Mouse (Mus musculus): Measurements from ENCODE around the gene Kat5. TPM values are rescaled to one million over a fixed set of nuclear protein-coding genes. Genes with fewer than 3 reads are reported as not detected.

Kat5 gene
- 41.5 and 87.3 TPM in 2 replicates for polyA plus RNA-seq (2011; ENCODE audit: insufficient read depth, insufficient read length, low replicate concordance, missing spikeins)

- H3K4me1 ChIP-seq (ENCODE audit: control insufficient read depth, insufficient read depth, low read length): peaks cover 2% of the 10 kb centered on the region; the same call in 1 of the 2 replicates
- peak within 1 kb of the TSS; percentile 81 for H3K27ac ChIP-seq (ENCODE audit: control insufficient read depth, insufficient read depth, low read depth, low read length, poor library complexity)
- H3K4me3 ChIP-seq (replicated peaks; ENCODE audit: control insufficient read depth, low read depth, low read length): peak within 1 kb of the TSS; percentile 75
- TF ChIP-seq CTCF (IDR thresholded peaks at IDR 0.05; ENCODE audit: control insufficient read depth, insufficient read depth, low read length): no peak
- TF ChIP-seq POLR2A (IDR thresholded peaks at IDR 0.05; ENCODE audit: borderline replicate concordance, control insufficient read depth, low read depth, low read length): peak; percentile 57; the same call in 1 of the 2 replicates
- 2% methylated on average over 55 of the region's 55 CpGs for WGBS
Measured at GRCm38 (mm10) chr19:5609547-5610404, at the start of gene Kat5. TSS of gene Kat5 (minus strand) at chr19:5610237.

GRCm38 (mm10) chr19:5654720-5655298 is 44.8 kb upstream of the Kat5 start:
- Histone ChIP-seq H3K27ac (ENCODE audit: control insufficient read depth, insufficient read depth, low read depth, low read length, poor library complexity) (no peak overlapping the region; the same call in 1 of the 2 replicates), H3K4me1 (ENCODE audit: control insufficient read depth, insufficient read depth, low read length) (no peaks in the 10 kb centered on the region), H3K4me3 (replicated peaks; ENCODE audit: control insufficient read depth, low read depth, low read length) (no peak overlapping the region)
- TF ChIP-seq CTCF (IDR thresholded peaks at IDR 0.05; ENCODE audit: control insufficient read depth, insufficient read depth, low read length) (no peak), POLR2A (IDR thresholded peaks at IDR 0.05; ENCODE audit: borderline replicate concordance, control insufficient read depth, low read depth, low read length) (no peak)
- 97% methylated on average over 43 of the region's 43 CpGs for WGBS

GRCm38 (mm10) chr19:5653969-5654719 is 44.1 kb upstream of the Kat5 start:
- no peak overlapping the region for H3K4me3 ChIP-seq (replicated peaks; ENCODE audit: control insufficient read depth, low read depth, low read length)
- TF ChIP-seq CTCF (IDR thresholded peaks at IDR 0.05; ENCODE audit: control insufficient read depth, insufficient read depth, low read length) (no peak), POLR2A (IDR thresholded peaks at IDR 0.05; ENCODE audit: borderline replicate concordance, control insufficient read depth, low read depth, low read length) (0 out of 2 replicates have a peak, but pooled peaks have one; percentile 17)
- no peak overlapping the region for H3K27ac ChIP-seq (ENCODE audit: control insufficient read depth, insufficient read depth, low read depth, low read length, poor library complexity)
- WGBS: 93% methylated on average over 62 of the region's 62 CpGs
- no peaks in the 10 kb centered on the region; the same call in 1 of the 2 replicates for H3K4me1 ChIP-seq (ENCODE audit: control insufficient read depth, insufficient read depth, low read length)

- H3K4me3 ChIP-seq (replicated peaks; ENCODE audit: control insufficient read depth, low read depth, low read length): no peak overlapping the region
- 95% methylated on average over 6 of the region's 6 CpGs for WGBS
- H3K27ac ChIP-seq (ENCODE audit: control insufficient read depth, insufficient read depth, low read depth, low read length, poor library complexity): no peak overlapping the region
- no peak for TF ChIP-seq CTCF (IDR thresholded peaks at IDR 0.05; ENCODE audit: control insufficient read depth, insufficient read depth, low read length)
- no peak for TF ChIP-seq POLR2A (IDR thresholded peaks at IDR 0.05; ENCODE audit: borderline replicate concordance, control insufficient read depth, low read depth, low read length)
- peaks cover 1% of the 10 kb centered on the region; the same call in 1 of the 2 replicates for H3K4me1 ChIP-seq (ENCODE audit: control insufficient read depth, insufficient read depth, low read length)
Measured at GRCm38 (mm10) chr19:5652570-5652969, 42.5 kb upstream of the Kat5 start.

- no peak overlapping the region for H3K27ac ChIP-seq (ENCODE audit: control insufficient read depth, insufficient read depth, low read depth, low read length, poor library complexity)
- TF ChIP-seq CTCF (IDR thresholded peaks at IDR 0.05; ENCODE audit: control insufficient read depth, insufficient read depth, low read length): no peak
- WGBS: 82% methylated on average over 13 of the region's 13 CpGs
- H3K4me1 ChIP-seq (ENCODE audit: control insufficient read depth, insufficient read depth, low read length): peaks cover 1% of the 10 kb centered on the region; the same call in 1 of the 2 replicates
- H3K4me3 ChIP-seq (replicated peaks; ENCODE audit: control insufficient read depth, low read depth, low read length): no peak overlapping the region
Measured at GRCm38 (mm10) chr19:5651502-5652274, 41.7 kb upstream of the Kat5 start.

GRCm38 (mm10) chr19:5649298-5649741 is 39.3 kb upstream of the Kat5 start:
- no peak overlapping the region for H3K4me3 ChIP-seq (replicated peaks; ENCODE audit: control insufficient read depth, low read depth, low read length)
- peak overlapping the region; percentile 23 for H3K27ac ChIP-seq (ENCODE audit: control insufficient read depth, insufficient read depth, low read depth, low read length, poor library complexity)
- peaks cover 1% of the 10 kb centered on the region; the same call in 1 of the 2 replicates for H3K4me1 ChIP-seq (ENCODE audit: control insufficient read depth, insufficient read depth, low read length)
- TF ChIP-seq CTCF (IDR thresholded peaks at IDR 0.05; ENCODE audit: control insufficient read depth, insufficient read depth, low read length): no peak
- TF ChIP-seq POLR2A (IDR thresholded peaks at IDR 0.05; ENCODE audit: borderline replicate concordance, control insufficient read depth, low read depth, low read length): no peak
- 25% methylated on average over 6 of the region's 6 CpGs for WGBS
